Mouse (Mus musculus) frontal cortex, postnatal 25 days (tissue): Measurements from ENCODE around the gene D1Ertd622e.

Source experiments
- DNase-seq, 2 experiments: peaks; one replicate each; pipeline ENCODE4 v3.0.0; 2022; ENCODE audit warnings: low spot score in 2 of 2

The D1Ertd622e gene

GRCm38 (mm10) chr1:97661406-97662241, at the start of gene D1Ertd622e:
Gene D1Ertd622e (minus strand): TSS chr1:97662074.
- DNase-seq = peak; percentile 59 to 66

- DNase-seq = no peak
These were observed 48.6 kb upstream of the D1Ertd622e start for GRCm38 (mm10) chr1:97710520-97710919.

- no peak for DNase-seq
These were observed 43.5 kb upstream of the D1Ertd622e start for GRCm38 (mm10) chr1:97705389-97705788.

GRCm38 (mm10) chr1:97704646-97705045, 42.8 kb upstream of the D1Ertd622e start:
- no peak for DNase-seq

GRCm38 (mm10) chr1:97698956-97699570, 37.2 kb upstream of the D1Ertd622e start:
- no peak for DNase-seq

- DNase-seq = no peak
These were observed 35.4 kb upstream of the D1Ertd622e start for GRCm38 (mm10) chr1:97697273-97697672.

GRCm38 (mm10) chr1:97693825-97694224, 32.0 kb upstream of the D1Ertd622e start:
- DNase-seq = no peak

GRCm38 (mm10) chr1:97688756-97689155, 26.9 kb upstream of the D1Ertd622e start:
- DNase-seq = no peak

GRCm38 (mm10) chr1:97676526-97677177, 14.8 kb upstream of the D1Ertd622e start:
- no peak for DNase-seq

GRCm38 (mm10) chr1:97676115-97676514, 14.2 kb upstream of the D1Ertd622e start:
- no peak for DNase-seq

- no peak for DNase-seq
These were observed 11.0 kb upstream of the D1Ertd622e start for GRCm38 (mm10) chr1:97672849-97673248.

- no peak for DNase-seq
These were observed 5.4 kb upstream of the D1Ertd622e start for GRCm38 (mm10) chr1:97667288-97667687.

- DNase-seq = no peak
These were observed 450 bp upstream of the D1Ertd622e start for GRCm38 (mm10) chr1:97662324-97662723.

GRCm38 (mm10) chr1:97660687-97661405, 1.0 kb downstream of the D1Ertd622e start:
- DNase-seq = peak; percentile 57 to 62

GRCm38 (mm10) chr1:97659405-97659804, 2.5 kb downstream of the D1Ertd622e start:
- DNase-seq = no peak

- DNase-seq = no peak
These were observed 4.1 kb downstream of the D1Ertd622e start for GRCm38 (mm10) chr1:97657786-97658185.

GRCm38 (mm10) chr1:97657201-97657600, 4.7 kb downstream of the D1Ertd622e start:
- DNase-seq = no peak

GRCm38 (mm10) chr1:97654397-97654975, 7.4 kb downstream of the D1Ertd622e start:
- no peak for DNase-seq

- no peak for DNase-seq
These were observed 11.2 kb downstream of the D1Ertd622e start for GRCm38 (mm10) chr1:97650553-97651123.

GRCm38 (mm10) chr1:97650072-97650471, 11.8 kb downstream of the D1Ertd622e start:
- DNase-seq = no peak

GRCm38 (mm10) chr1:97647037-97647436, 14.8 kb downstream of the D1Ertd622e start:
- DNase-seq = no peak
